Mouse (Mus musculus) embryonic facial prominence, embryonic 15.5 days (tissue): Measurements from ENCODE around the gene Ccl5. TPM values are rescaled to one million over a fixed set of nuclear protein-coding genes. Genes with fewer than 3 reads are reported as not detected.

ENCODE experiments used
- ATAC-seq: fragments of 200-750 bp; cut with Nextera tagmentation; 2 replicates; pipeline ENCODE4 v1.8.0; 2017; ENCODE audit warnings: low read depth, moderate TSS enrichment; ENCODE audit not compliant: insufficient number of reproducible peaks, low FRiP score, low TSS enrichment
- H3K27ac ChIP-seq: fragments of 300-500 bp; sonication (generic); replicated peaks from 2 replicates; pipeline ENCODE4 v1.5.1; 2015; ENCODE audit warnings: mild to moderate bottlenecking, inconsistent platforms
- H3K27me3 ChIP-seq: fragments of 300-500 bp; sonication (generic); 2 replicates; pipeline ENCODE4 v1.6.1; 2015; ENCODE audit warnings: inconsistent platforms
- H3K36me3 ChIP-seq: fragments of 300-500 bp; sonication (generic); 2 replicates; pipeline ENCODE4 v1.6.1; 2015; ENCODE audit warnings: mild to moderate bottlenecking, inconsistent platforms
- H3K4me1 ChIP-seq: fragments of 300-500 bp; sonication (generic); 2 replicates; pipeline ENCODE4 v1.6.1; 2015; ENCODE audit warnings: inconsistent platforms
- H3K4me2 ChIP-seq: fragments of 300-500 bp; sonication (generic); replicated peaks from 2 replicates; pipeline ENCODE4 v1.6.1; 2015; ENCODE audit warnings: mild to moderate bottlenecking, inconsistent platforms
- H3K4me3 ChIP-seq: fragments of 300-500 bp; sonication (generic); replicated peaks from 2 replicates; pipeline ENCODE4 v1.5.1; 2015; ENCODE audit warnings: mild to moderate bottlenecking, inconsistent platforms
- H3K9ac ChIP-seq: fragments of 300-500 bp; sonication (generic); 2 replicates; pipeline ENCODE4 v1.6.1; 2015; ENCODE audit warnings: inconsistent platforms
- H3K9me3 ChIP-seq: fragments of 300-500 bp; sonication (generic); replicated peaks from 2 replicates; pipeline ENCODE4 v1.6.1; 2016; ENCODE audit warnings: inconsistent platforms
- WGBS: fragments of 180-500 bp; shearing (Covaris S2); methylation state at CpG from one replicate; pipeline ENCODE4 v1.1.7; 2015; 5-methylcytosine and 5-hydroxymethylcytosine counted together
- polyA plus RNA-seq: library from polyadenylated mRNA; unstranded; fragments of >200 nt; fragmentation: Nextera tagmentation; extraction: Ambion mirVana; gene quantifications from 2 replicates; pipeline ENCODE4 v1.2.1, GENCODE M21; 2015

Gene Ccl5
- 0.35 and 0.70 TPM in 2 replicates for polyA plus RNA-seq

- Histone ChIP-seq H3K9me3 (no peaks in the 10 kb centered on the region), H3K4me2 (no peak within 1 kb of the TSS), H3K4me1 (peaks cover 13% of the 10 kb centered on the region), H3K9ac (no peak within 1 kb of the TSS), H3K4me3 (no peak within 1 kb of the TSS), H3K36me3 (no peaks in the 10 kb centered on the region), H3K27me3 (no peaks in the 10 kb centered on the region), H3K27ac (no peak within 1 kb of the TSS)
- no peak for ATAC-seq
- WGBS: 86% methylated on average over 5 of the region's 5 CpGs
Measured at GRCm38 (mm10) chr11:83530360-83530759, at the start of gene Ccl5. Gene Ccl5 (minus strand): TSS chr11:83530518.

GRCm38 (mm10) chr11:83578999-83579398 is 48.7 kb upstream of the Ccl5 start:
- no peak for ATAC-seq
- no peak overlapping the region for H3K27ac ChIP-seq
- H3K9ac ChIP-seq: no peak overlapping the region
- no peaks in the 10 kb centered on the region for H3K9me3 ChIP-seq
- H3K27me3 ChIP-seq: no peaks in the 10 kb centered on the region
- H3K36me3 ChIP-seq: no peaks in the 10 kb centered on the region
- H3K4me1 ChIP-seq: no peaks in the 10 kb centered on the region
- 69% methylated on average over 3 of the region's 3 CpGs for WGBS
- H3K4me3 ChIP-seq: no peak overlapping the region
- no peak overlapping the region for H3K4me2 ChIP-seq

DNA sequence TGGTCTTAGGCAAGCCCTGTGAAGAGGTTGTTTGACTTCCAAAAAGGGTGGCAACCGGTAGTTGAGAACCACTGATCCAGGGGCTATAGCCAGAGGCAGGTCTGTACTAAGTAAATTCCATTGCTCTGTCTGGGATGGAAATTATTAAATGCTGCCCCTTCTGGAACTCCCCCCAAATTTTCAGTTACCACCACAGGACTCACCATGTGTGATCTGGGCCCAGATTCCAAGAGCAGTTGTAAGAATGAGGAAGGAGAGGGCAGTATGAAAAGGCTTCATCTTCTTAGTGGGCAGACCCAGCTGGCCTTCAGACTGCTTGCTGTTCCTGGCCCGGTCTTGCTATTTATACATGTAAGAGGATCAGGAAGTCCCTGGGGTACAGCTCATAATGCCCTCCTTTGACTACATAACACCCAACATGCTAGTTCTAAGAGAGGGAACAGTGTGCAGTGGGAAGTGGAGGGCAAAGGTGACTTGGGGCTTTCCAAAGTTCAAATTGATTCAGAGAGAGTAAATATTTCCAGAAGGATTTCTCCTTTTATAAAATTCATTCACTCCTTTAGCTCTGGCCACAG is 48.0 kb upstream of the Ccl5 start, which contains the start of gene Ccl9:
TSS of gene Ccl9 (minus strand) at position 451 of the 575 bp plus-strand sequence.
- Histone ChIP-seq H3K27ac (no peak within 1 kb of the TSS), H3K4me2 (no peak within 1 kb of the TSS), H3K4me3 (no peak within 1 kb of the TSS), H3K9ac (no peak within 1 kb of the TSS), H3K4me1 (no peaks in the 10 kb centered on the region), H3K36me3 (no peaks in the 10 kb centered on the region), H3K9me3 (no peaks in the 10 kb centered on the region), H3K27me3 (no peaks in the 10 kb centered on the region)
- no peak for ATAC-seq
- WGBS: 31% methylated on average over 2 of the region's 2 CpGs

- no peaks in the 10 kb centered on the region for H3K27me3 ChIP-seq
- H3K4me3 ChIP-seq: no peak overlapping the region
- no peak for ATAC-seq
- H3K9me3 ChIP-seq: no peaks in the 10 kb centered on the region
- WGBS: 81% methylated on average over 4 of the region's 4 CpGs
- H3K4me1 ChIP-seq: no peaks in the 10 kb centered on the region
- no peak overlapping the region for H3K4me2 ChIP-seq
- H3K9ac ChIP-seq: no peak overlapping the region
- no peak overlapping the region for H3K27ac ChIP-seq
- H3K36me3 ChIP-seq: no peaks in the 10 kb centered on the region
Measured at GRCm38 (mm10) chr11:83576927-83577555, 46.7 kb upstream of the Ccl5 start.

DNA sequence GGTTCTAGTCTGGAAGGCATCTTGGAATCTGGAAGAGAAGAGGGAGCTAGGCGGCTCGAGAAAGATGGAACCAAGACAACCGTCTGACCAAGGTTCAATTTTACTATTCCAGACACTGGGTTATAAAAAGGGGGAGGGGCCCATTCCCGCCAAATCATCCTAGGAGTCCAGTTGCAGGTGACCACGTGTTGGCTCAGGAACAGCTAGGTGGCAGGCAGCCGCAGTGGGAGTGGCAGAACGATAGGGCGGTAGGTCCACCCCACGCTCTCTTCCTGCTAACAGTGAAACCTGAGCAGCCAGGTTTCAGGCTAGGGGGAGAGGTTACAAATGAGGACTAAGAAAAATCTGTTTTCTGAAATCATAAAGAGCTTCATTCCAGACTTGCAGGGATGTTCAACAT is 42.5 kb upstream of the Ccl5 start:
- Histone ChIP-seq H3K4me3 (no peak overlapping the region), H3K4me2 (no peak overlapping the region), H3K4me1 (no peaks in the 10 kb centered on the region), H3K9me3 (no peaks in the 10 kb centered on the region), H3K27me3 (no peaks in the 10 kb centered on the region), H3K36me3 (no peaks in the 10 kb centered on the region), H3K27ac (no peak overlapping the region), H3K9ac (no peak overlapping the region)
- 57% methylated on average over 9 of the region's 9 CpGs for WGBS
- ATAC-seq: no peak

GRCm38 (mm10) chr11:83572223-83572622 is 41.9 kb upstream of the Ccl5 start:
- H3K9me3 ChIP-seq: no peaks in the 10 kb centered on the region
- H3K9ac ChIP-seq: no peak overlapping the region
- no peaks in the 10 kb centered on the region for H3K36me3 ChIP-seq
- H3K27ac ChIP-seq: no peak overlapping the region
- H3K4me2 ChIP-seq: no peak overlapping the region
- H3K27me3 ChIP-seq: no peaks in the 10 kb centered on the region
- ATAC-seq: no peak
- H3K4me1 ChIP-seq: no peaks in the 10 kb centered on the region
- H3K4me3 ChIP-seq: no peak overlapping the region
- WGBS: 80% methylated on average over 8 of the region's 8 CpGs

DNA sequence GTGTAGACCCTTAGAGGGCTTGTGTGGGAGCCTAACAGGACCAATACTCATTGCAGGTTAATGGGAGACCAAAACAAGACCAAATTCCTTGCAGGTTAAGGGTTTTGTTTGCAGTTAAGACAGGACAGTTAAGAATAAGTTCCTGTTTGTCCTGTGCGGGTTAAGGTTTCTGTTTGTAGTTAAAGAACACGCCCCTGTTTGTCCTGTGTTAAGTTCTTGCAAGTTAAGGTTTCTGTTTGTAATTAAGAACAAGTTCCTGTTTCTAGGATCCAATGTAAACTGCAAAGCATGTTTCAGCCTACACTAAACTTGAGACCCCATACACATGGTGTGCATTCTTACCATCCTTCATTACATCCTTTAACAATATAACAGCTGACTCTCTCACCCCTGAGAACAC is 39.9 kb upstream of the Ccl5 start:
- no peak for ATAC-seq
- Histone ChIP-seq H3K27me3 (no peaks in the 10 kb centered on the region), H3K9ac (no peak overlapping the region), H3K4me2 (no peak overlapping the region), H3K4me3 (no peak overlapping the region), H3K9me3 (no peaks in the 10 kb centered on the region), H3K36me3 (no peaks in the 10 kb centered on the region), H3K4me1 (no peaks in the 10 kb centered on the region), H3K27ac (no peak overlapping the region)
- WGBS: 40% methylated on average over 2 of the region's 2 CpGs

DNA sequence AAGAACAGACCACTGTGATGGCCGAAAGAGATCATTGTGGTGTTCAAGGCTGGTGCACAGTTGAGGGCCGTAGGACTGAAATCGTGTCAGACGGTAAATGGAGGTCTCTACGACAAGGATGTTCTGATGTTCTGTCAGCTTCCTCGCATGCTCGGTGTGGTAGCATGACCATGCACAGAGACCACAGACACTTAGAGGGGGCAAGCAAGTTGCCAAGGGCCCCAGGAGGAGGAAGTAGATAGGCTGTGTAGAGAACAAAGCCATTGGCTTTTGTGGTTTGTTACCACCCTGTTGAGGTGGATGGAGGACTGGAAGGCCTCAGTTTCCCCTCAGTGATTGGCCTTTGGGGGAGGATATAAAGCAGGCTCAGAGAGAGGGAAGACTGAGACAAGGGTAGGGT is 38.9 kb upstream of the Ccl5 start:
- H3K4me1 ChIP-seq: no peaks in the 10 kb centered on the region
- H3K4me2 ChIP-seq: no peak overlapping the region
- H3K27ac ChIP-seq: no peak overlapping the region
- H3K36me3 ChIP-seq: no peaks in the 10 kb centered on the region
- no peaks in the 10 kb centered on the region for H3K27me3 ChIP-seq
- H3K9me3 ChIP-seq: no peaks in the 10 kb centered on the region
- WGBS: 95% methylated on average over 7 of the region's 7 CpGs
- no peak overlapping the region for H3K9ac ChIP-seq
- no peak overlapping the region for H3K4me3 ChIP-seq
- ATAC-seq: no peak

DNA sequence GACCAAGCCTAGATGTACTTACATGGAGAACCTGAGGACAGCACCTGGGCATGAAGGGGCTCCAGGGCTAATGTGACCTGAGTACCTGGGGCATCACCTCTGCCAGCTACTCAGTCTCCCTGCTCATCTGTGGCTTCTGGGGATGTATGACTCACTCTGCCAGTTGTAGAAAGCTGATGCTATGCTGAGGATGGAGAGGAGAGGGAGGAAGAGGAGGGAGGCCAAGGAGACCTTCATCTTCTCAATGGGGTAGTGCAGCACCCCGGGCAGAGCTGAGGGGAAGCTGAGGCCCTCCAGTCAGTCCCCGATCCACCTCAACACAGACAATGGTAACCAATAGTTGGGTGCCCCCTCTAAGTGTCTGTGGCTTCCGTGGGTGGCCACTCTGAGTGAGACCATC is 38.5 kb upstream of the Ccl5 start:
- Histone ChIP-seq H3K9ac (no peak overlapping the region), H3K4me1 (no peaks in the 10 kb centered on the region), H3K4me3 (no peak overlapping the region), H3K27me3 (no peaks in the 10 kb centered on the region), H3K4me2 (no peak overlapping the region), H3K27ac (no peak overlapping the region), H3K9me3 (no peaks in the 10 kb centered on the region), H3K36me3 (no peaks in the 10 kb centered on the region)
- no peak for ATAC-seq
- 86% methylated on average over 3 of the region's 3 CpGs for WGBS

- H3K4me1 ChIP-seq: no peaks in the 10 kb centered on the region
- H3K27ac ChIP-seq: no peak overlapping the region
- H3K9me3 ChIP-seq: no peaks in the 10 kb centered on the region
- H3K4me3 ChIP-seq: no peak overlapping the region
- WGBS: 74% methylated on average over 9 of the region's 9 CpGs
- no peaks in the 10 kb centered on the region for H3K27me3 ChIP-seq
- no peak overlapping the region for H3K4me2 ChIP-seq
- no peak for ATAC-seq
- no peak overlapping the region for H3K9ac ChIP-seq
- no peaks in the 10 kb centered on the region for H3K36me3 ChIP-seq
Measured at GRCm38 (mm10) chr11:83568061-83568460, 37.7 kb upstream of the Ccl5 start.

GRCm38 (mm10) chr11:83567311-83567710 is 37.0 kb upstream of the Ccl5 start:
- Histone ChIP-seq H3K4me1 (no peaks in the 10 kb centered on the region), H3K9ac (no peak overlapping the region), H3K27me3 (no peaks in the 10 kb centered on the region), H3K36me3 (no peaks in the 10 kb centered on the region), H3K4me3 (no peak overlapping the region), H3K4me2 (no peak overlapping the region), H3K27ac (no peak overlapping the region), H3K9me3 (no peaks in the 10 kb centered on the region)
- 71% methylated on average over 7 of the region's 7 CpGs for WGBS
- no peak for ATAC-seq

- no peak overlapping the region for H3K4me3 ChIP-seq
- H3K27me3 ChIP-seq: no peaks in the 10 kb centered on the region
- no peak for ATAC-seq
Measured at GRCm38 (mm10) chr11:83566617-83567016, 36.3 kb upstream of the Ccl5 start.

More at GRCm38 (mm10) chr11:83566617-83567016, 36.3 kb upstream of the Ccl5 start:
- Histone ChIP-seq H3K9ac (no peak overlapping the region), H3K36me3 (no peaks in the 10 kb centered on the region), H3K4me1 (no peaks in the 10 kb centered on the region), H3K9me3 (no peaks in the 10 kb centered on the region), H3K27ac (no peak overlapping the region), H3K4me2 (no peak overlapping the region)
